Mouse (Mus musculus): Measurements from ENCODE around the gene Sfr1. TPM values are rescaled to one million over a fixed set of nuclear protein-coding genes. Genes with fewer than 3 reads are reported as not detected.

Sfr1 gene
- total RNA-seq, 2 experiments from 2014 or later, result 71.2 to 79.0 TPM

GRCm38 (mm10) chr19:47748950-47749349 is 17.5 kb downstream of the Sfr1 start:
- intact Hi-C loops (cut with DNase I), result no loop called here
- no peak for DNase-seq

- DNase-seq, result no peak
- intact Hi-C loops (cut with DNase I), result no loop called here
Observed at GRCm38 (mm10) chr19:47750391-47750790, 18.9 kb downstream of the Sfr1 start.

- DNase-seq, result no peak
Observed at GRCm38 (mm10) chr19:47752456-47752855, 21.0 kb downstream of the Sfr1 start.

GRCm38 (mm10) chr19:47753921-47754320 is 22.4 kb downstream of the Sfr1 start:
- DNase-seq, result no peak
- intact Hi-C loops (cut with DNase I), result no loop called here

More at GRCm38 (mm10) chr19:47752456-47752855, 21.0 kb downstream of the Sfr1 start:
- intact Hi-C loops (cut with DNase I), result no loop called here

DNA sequence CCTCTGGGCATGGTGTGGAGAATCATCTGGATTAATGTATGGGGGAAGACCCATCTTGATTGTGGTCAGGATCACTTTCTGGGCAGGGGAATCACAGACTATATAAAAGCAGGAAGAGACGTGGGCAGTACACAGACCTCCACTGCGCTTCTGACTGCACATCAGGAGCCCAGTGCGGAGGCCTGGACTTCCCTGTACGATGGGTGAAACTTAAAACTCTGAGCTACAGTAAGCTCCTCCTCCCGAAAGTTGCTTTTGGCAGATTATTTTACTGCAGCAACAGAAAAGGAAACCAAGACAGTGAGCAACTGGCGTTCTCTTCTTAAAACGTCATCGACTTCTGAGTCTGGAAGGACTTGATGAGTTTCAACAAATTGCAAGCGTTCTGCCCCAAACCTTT is 23.4 kb downstream of the Sfr1 start:
- intact Hi-C loops (cut with DNase I), result no loop called here
- no peak for DNase-seq

DNA sequence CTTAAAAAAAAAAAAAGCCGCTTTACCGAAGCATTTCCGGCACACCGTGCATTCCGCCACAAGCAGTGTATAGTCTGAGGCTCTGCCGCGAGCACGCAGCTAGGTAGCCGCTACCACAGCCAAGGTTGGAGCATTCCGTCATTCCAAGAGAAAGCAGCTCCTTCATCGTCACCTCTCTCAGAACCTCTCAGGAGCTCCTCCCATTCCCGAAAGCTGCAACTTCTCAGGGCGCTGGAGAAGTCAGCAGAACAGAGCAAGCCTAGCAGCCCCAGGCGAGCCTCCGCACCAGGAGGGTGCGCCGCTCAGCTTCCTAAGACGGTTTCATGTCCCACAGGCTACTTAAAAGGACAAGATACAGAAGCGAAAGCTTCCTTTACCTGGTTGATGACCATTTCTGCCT is 24.1 kb downstream of the Sfr1 start:
- no peak for DNase-seq

DNA sequence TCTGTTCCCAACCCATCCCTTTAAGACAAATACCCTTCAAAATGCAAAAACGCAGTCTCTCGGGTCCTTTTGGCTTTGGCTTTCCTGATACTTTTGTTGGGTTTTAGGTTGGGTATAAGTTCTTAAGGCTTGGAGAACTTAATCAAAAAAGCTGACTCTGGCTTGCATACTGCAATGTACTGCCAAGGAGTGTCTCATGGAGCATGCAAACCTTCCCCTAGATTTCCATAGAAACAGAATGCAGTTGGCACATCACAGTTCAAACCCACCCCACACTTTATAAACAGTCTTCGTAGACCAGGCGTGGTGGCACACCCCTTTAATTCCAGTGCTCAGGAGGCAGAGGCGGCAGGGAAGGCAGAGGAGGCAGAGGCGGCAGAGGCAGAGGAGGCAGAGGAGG is 46.4 kb downstream of the Sfr1 start:
- no peak for DNase-seq
- intact Hi-C loops (cut with DNase I), result no loop called here

More for the DNA sequence above, 24.1 kb downstream of the Sfr1 start:
- intact Hi-C loops (cut with DNase I), result no loop called here

GRCm38 (mm10) chr19:47780145-47780544 is 48.7 kb downstream of the Sfr1 start:
- intact Hi-C loops (cut with DNase I), result no loop called here
- DNase-seq, result no peak

DNA sequence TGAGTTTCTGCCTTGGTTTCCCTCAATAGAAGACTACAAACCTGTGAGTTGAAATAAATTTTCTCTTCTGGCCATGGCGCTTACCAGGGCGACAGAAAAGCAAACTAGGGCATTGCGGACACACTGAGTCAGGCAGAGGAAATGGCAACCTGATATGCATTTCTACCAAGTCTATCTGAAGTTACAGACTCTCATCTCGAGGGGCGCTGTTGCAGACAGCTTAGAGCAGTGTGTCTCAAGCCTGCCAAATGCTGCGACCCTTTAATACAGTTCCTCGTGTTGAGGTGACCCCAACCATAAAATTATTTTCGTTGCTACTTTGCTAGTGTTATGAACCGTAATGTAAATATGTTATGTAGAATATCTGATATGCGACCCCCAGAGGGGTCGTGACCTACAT is 49.5 kb downstream of the Sfr1 start:
- DNase-seq, result no peak
- intact Hi-C loops (cut with DNase I), result no loop called here

DNA sequence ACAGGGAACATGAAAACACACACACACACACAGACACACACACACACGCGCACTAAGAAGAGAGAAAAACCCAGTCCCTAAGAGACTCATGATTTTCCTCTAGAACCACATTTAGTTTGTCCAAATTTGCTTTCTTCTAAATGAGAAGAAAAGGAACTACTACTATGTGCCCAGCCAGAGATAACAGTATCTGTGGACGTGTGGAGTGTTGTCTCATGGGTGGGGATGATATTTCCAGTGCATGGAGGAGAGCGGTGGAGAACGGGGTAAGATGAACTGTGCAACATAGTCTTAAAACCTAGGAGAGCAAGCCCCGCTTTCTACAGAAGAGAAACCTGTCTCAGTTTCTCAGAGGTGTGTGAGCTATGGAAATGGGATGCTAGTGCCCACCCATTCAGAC is 52.4 kb downstream of the Sfr1 start:
- intact Hi-C loops (cut with DNase I), result no loop called here
- no peak for DNase-seq

Small RNAs within 50 kb of the gene (microRNA-seq; reads per million reads assigned to microRNA genes)
- gene Mir8090, result 0 reads per million in 2 experiments

Other genes starting within 250 kb of the Sfr1 start
- 1 to 10 TPM; 5.1 TPM for gene Stn1, start 194.2 kb upstream of the Sfr1 start, total RNA-seq (2021)
- gene Slk, start 152.0 kb upstream of the Sfr1 start, total RNA-seq (2021), result 10 to 100 TPM; 24.1 to 28.5 TPM
- gene Col17a1, start 39.6 kb upstream of the Sfr1 start, total RNA-seq (2021), result under 1 TPM; 0.05 to 0.10 TPM
- 10 to 100 TPM; 40.8 to 59.1 TPM for gene Gsto1, start 123.3 kb downstream of the Sfr1 start, total RNA-seq (2021)
- under 1 TPM; 0.22 to 0.66 TPM for gene Gsto2, start 133.9 kb downstream of the Sfr1 start, total RNA-seq (2021)
- gene Cfap43, start 187.6 kb downstream of the Sfr1 start, total RNA-seq (2021), result not detected
- under 1 TPM; 0.74 to 0.76 TPM for gene Itprip, start 187.6 kb downstream of the Sfr1 start, total RNA-seq (2021)
- not detected for gene Cfap58, start 206.0 kb downstream of the Sfr1 start, total RNA-seq (2021)

Measured in gastrocnemius, postnatal 36 days (tissue).